Mouse (Mus musculus) neural tube, postnatal 0 days (tissue): ENCODE data around the gene Gm10310. TPM values are rescaled to one million over a fixed set of nuclear protein-coding genes. Genes with fewer than 3 reads are reported as not detected.

Experiments
- polyA plus RNA-seq: library from polyadenylated mRNA; unstranded; fragments of >200 nt; fragmentation: Nextera tagmentation; extraction: Ambion mirVana; gene quantifications from 2 replicates; pipeline ENCODE4 v1.2.1, GENCODE M21; 2015

The Gm10310 gene
- not detected in 2 replicates for polyA plus RNA-seq

DNA sequence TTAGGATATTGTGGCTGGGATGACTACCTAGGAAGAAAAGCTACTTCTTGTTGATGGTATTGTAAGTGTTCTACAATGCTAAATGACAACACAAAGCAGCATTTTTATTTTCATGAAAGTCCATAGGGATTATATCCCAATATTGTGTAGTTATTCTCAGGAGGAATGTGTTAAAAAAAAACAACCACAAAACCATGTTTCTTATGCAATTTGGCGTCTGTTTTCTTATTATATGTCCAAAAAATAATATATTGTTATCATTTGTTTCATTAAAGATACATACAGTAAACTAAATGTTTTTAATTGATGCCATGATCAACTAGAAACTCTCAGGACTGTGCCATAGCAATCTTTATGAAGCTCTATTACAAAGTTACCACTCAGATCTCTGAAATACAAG is at the start of gene Gm10310:
Gene Gm10310, minus strand, starts transcription at position 101 of the 400 bp plus-strand sequence.

DNA sequence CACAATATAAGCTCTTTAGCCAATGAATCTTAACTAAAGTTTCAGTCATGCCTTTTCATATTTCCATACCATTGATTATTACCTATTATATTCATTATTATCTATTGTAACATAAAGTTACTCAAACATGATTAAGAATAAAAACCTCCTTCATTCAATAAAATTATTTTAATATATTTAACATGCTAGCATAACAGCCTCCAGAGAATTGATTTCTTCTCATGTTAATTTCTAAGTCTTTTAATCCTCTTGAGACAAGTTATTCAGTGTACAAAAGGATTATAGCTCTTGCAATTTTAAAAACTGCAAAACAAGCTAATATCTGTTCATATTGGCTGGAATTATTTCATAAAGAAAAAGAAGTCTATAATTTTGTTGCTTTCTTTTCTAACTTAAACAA is 45.2 kb upstream of the Gm10310 start, which contains the start of gene Olfr821:
Gene Olfr821, plus strand, starts transcription at position 301 of the 400 bp plus-strand sequence.

DNA sequence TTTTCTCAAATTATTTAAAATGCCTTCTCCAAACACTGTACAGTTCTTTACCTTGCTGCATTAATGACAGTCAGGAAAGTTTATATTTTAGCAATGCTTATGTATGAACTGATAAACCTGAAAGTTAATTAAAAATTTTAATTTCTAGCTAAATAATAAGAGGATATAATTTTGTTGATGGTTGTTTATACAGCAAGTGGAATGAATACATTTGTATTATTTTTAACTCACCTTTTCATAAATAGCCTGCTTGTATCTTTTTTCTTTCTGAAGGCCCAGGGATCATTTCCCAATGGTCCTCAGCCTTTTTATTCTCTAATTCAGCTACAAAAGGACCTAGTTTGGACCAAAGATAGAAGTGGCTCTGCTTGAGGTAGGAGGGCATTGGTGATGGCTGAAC is 27.5 kb upstream of the Gm10310 start, which contains the start of gene Olfr820:
Gene Olfr820, plus strand, starts transcription at position 301 of the 400 bp plus-strand sequence.

DNA sequence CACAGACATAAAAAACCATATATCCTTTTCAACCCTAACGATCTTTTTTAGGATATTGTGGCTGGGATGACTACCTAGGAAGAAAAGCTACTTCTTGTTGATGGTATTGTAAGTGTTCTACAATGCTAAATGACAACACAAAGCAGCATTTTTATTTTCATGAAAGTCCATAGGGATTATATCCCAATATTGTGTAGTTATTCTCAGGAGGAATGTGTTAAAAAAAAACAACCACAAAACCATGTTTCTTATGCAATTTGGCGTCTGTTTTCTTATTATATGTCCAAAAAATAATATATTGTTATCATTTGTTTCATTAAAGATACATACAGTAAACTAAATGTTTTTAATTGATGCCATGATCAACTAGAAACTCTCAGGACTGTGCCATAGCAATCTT is 8.8 kb downstream of the Gm10310 start, which contains the start of gene Olfr247:
Gene Olfr247, minus strand, starts transcription at position 101 of the 400 bp plus-strand sequence.

DNA sequence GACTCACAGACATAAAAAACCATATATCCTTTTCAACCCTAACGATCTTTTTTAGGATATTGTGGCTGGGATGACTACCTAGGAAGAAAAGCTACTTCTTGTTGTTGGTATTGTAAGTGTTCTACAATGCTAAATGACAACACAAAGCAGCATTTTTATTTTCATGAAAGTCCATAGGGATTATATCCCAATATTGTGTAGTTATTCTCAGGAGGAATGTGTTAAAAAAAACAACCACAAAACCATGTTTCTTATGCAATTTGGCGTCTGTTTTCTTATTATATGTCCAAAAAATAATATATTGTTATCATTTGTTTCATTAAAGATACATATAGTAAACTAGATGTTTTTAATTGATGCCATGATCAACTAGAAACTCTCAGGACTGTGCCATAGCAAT is 17.7 kb downstream of the Gm10310 start, which contains the start of gene Olfr819:
Gene Olfr819, minus strand, starts transcription at position 101 of the 400 bp plus-strand sequence.

DNA sequence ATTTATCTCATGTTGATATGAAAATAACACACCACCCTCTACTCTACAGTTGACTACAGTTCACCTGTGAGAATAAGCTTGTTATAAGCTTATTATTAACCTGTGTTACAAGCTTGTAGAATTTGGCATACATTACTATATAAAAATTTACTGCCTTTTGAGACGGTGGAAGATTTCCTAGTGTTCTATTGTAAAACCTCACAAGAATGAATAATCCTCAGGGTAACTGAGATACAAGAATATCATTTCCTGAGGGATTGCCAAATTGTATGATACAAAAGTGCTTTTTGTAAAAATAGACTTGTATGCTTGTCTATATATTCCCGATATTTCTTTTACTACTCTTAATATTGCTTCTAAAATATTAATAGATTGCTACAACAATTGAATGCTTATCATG is 35.9 kb downstream of the Gm10310 start, which contains the start of gene Olfr818:
Gene Olfr818, minus strand, starts transcription at position 101 of the 400 bp plus-strand sequence.

Other genes with a start within 250 kb of the Gm10310 start
- not detected in 2 replicates for gene Olfr806, start 243.1 kb downstream of the Gm10310 start, polyA plus RNA-seq
- gene Olfr807, start 227.3 kb downstream of the Gm10310 start, polyA plus RNA-seq = not detected in 2 replicates
- not detected in 2 replicates for gene Olfr808, start 219.6 kb downstream of the Gm10310 start, polyA plus RNA-seq
- gene Olfr809, start 210.4 kb downstream of the Gm10310 start, polyA plus RNA-seq = not detected in 2 replicates
- gene Olfr810, start 190.1 kb downstream of the Gm10310 start, polyA plus RNA-seq = not detected in 2 replicates
- not detected in 2 replicates for gene Olfr811, start 180.7 kb downstream of the Gm10310 start, polyA plus RNA-seq
- gene Olfr812, start 139.0 kb downstream of the Gm10310 start, polyA plus RNA-seq = not detected in 2 replicates
- gene Olfr813, start 129.7 kb downstream of the Gm10310 start, polyA plus RNA-seq = not detected in 2 replicates
- gene Olfr814, start 105.2 kb downstream of the Gm10310 start, polyA plus RNA-seq = not detected in 2 replicates
- not detected in 2 replicates for gene Olfr815, start 79.2 kb downstream of the Gm10310 start, polyA plus RNA-seq
- gene Olfr816, start 69.5 kb downstream of the Gm10310 start, polyA plus RNA-seq = not detected in 2 replicates
- not detected in 2 replicates for gene Olfr818, start 36.0 kb downstream of the Gm10310 start, polyA plus RNA-seq
- not detected in 2 replicates for gene Olfr819, start 17.8 kb downstream of the Gm10310 start, polyA plus RNA-seq
- gene Olfr247, start 8.9 kb downstream of the Gm10310 start, polyA plus RNA-seq = not detected in 2 replicates
- gene Olfr820, start 27.6 kb upstream of the Gm10310 start, polyA plus RNA-seq = not detected in 2 replicates
- not detected in 2 replicates for gene Olfr821, start 45.3 kb upstream of the Gm10310 start, polyA plus RNA-seq
- not detected in 2 replicates for gene Olfr822, start 86.1 kb upstream of the Gm10310 start, polyA plus RNA-seq
- gene Olfr823, start 130.3 kb upstream of the Gm10310 start, polyA plus RNA-seq = not detected in 2 replicates
- gene Olfr824, start 144.9 kb upstream of the Gm10310 start, polyA plus RNA-seq = not detected in 2 replicates
- not detected in 2 replicates for gene Olfr825, start 181.7 kb upstream of the Gm10310 start, polyA plus RNA-seq
- not detected in 2 replicates for gene Olfr826, start 199.1 kb upstream of the Gm10310 start, polyA plus RNA-seq
- not detected in 2 replicates for gene Olfr827, start 229.3 kb upstream of the Gm10310 start, polyA plus RNA-seq